Mouse (Mus musculus): ENCODE data around the gene Trpm8. TPM values are rescaled to one million over a fixed set of nuclear protein-coding genes. Genes with fewer than 3 reads are reported as not detected.

Trpm8 gene
- total RNA-seq, 2 experiments from 2014 or later, result not detected

GRCm38 (mm10) chr1:88408340-88408739 is 130.9 kb downstream of the Trpm8 start:
- no peak for DNase-seq
- intact Hi-C loops (cut with DNase I; ENCODE audit: low total_unique reads), result no loop called here

- intact Hi-C loops (cut with DNase I; ENCODE audit: low total_unique reads), result no loop called here
- no peak for DNase-seq
Observed at GRCm38 (mm10) chr1:88412013-88412412, 134.6 kb downstream of the Trpm8 start.

GRCm38 (mm10) chr1:88418943-88419342 is 141.5 kb downstream of the Trpm8 start:
- intact Hi-C loops (cut with DNase I; ENCODE audit: low total_unique reads), result no loop called here
- no peak for DNase-seq

GRCm38 (mm10) chr1:88422045-88422444 is 144.6 kb downstream of the Trpm8 start:
- DNase-seq, result no peak

GRCm38 (mm10) chr1:88422846-88423395 is 145.5 kb downstream of the Trpm8 start:
- intact Hi-C loops (cut with DNase I; ENCODE audit: low total_unique reads), result no loop called here
- DNase-seq, result no peak

More at GRCm38 (mm10) chr1:88422045-88422444, 144.6 kb downstream of the Trpm8 start:
- intact Hi-C loops (cut with DNase I; ENCODE audit: low total_unique reads), result no loop called here

GRCm38 (mm10) chr1:88424602-88425252 is 147.3 kb downstream of the Trpm8 start:
- intact Hi-C loops (cut with DNase I; ENCODE audit: low total_unique reads), result loop anchor here (5.0 kb wide), 1 partner anchor 283 kb away; no protein-coding TSS in a partner anchor
- DNase-seq, result peak; percentile 67

- intact Hi-C loops (cut with DNase I; ENCODE audit: low total_unique reads), result loop anchor here (5.0 kb wide), 1 partner anchor 279 kb away; no protein-coding TSS in a partner anchor
- DNase-seq, result no peak
Observed at GRCm38 (mm10) chr1:88427987-88428741, 150.7 kb downstream of the Trpm8 start.

- intact Hi-C loops (cut with DNase I; ENCODE audit: low total_unique reads), result loop anchor here (5.0 kb wide), 1 partner anchor 278 kb away; no protein-coding TSS in a partner anchor
- DNase-seq, result no peak
Observed at GRCm38 (mm10) chr1:88429413-88429812, 152.0 kb downstream of the Trpm8 start.

GRCm38 (mm10) chr1:88431262-88431661 is 153.8 kb downstream of the Trpm8 start:
- DNase-seq, result no peak
- intact Hi-C loops (cut with DNase I; ENCODE audit: low total_unique reads), result no loop called here

GRCm38 (mm10) chr1:88432601-88433000 is 155.1 kb downstream of the Trpm8 start:
- no peak for DNase-seq
- intact Hi-C loops (cut with DNase I; ENCODE audit: low total_unique reads), result no loop called here

- intact Hi-C loops (cut with DNase I; ENCODE audit: low total_unique reads), result no loop called here
- DNase-seq, result no peak
Observed at GRCm38 (mm10) chr1:88433096-88433883, 155.8 kb downstream of the Trpm8 start.

GRCm38 (mm10) chr1:88434057-88434456 is 156.6 kb downstream of the Trpm8 start:
- no peak for DNase-seq
- intact Hi-C loops (cut with DNase I; ENCODE audit: low total_unique reads), result no loop called here

- intact Hi-C loops (cut with DNase I; ENCODE audit: low total_unique reads), result no loop called here
- DNase-seq, result no peak
Observed at GRCm38 (mm10) chr1:88437206-88438126, 160.0 kb downstream of the Trpm8 start.

Other genes starting within 250 kb of the Trpm8 start
- not detected for gene Ugt1a10, start 222.3 kb upstream of the Trpm8 start, total RNA-seq (2021)
- not detected for gene Ugt1a9, start 206.9 kb upstream of the Trpm8 start, total RNA-seq (2021)
- not detected for gene Ugt1a8, start 189.8 kb upstream of the Trpm8 start, total RNA-seq (2021)
- gene Ugt1a7c, start 182.6 kb upstream of the Trpm8 start, total RNA-seq (2021), result under 1 TPM; 0.60 to 0.94 TPM
- under 1 TPM; 0.38 to 0.43 TPM for gene Ugt1a6b, start 174.4 kb upstream of the Trpm8 start, total RNA-seq (2021)
- 1 to 10 TPM; 2.1 to 2.4 TPM for gene Ugt1a6a, start 142.9 kb upstream of the Trpm8 start, total RNA-seq (2021)
- gene Ugt1a5, start 111.6 kb upstream of the Trpm8 start, total RNA-seq (2021), result under 1 TPM; 0.14 to 0.33 TPM
- gene Ugt1a2, start 77.1 kb upstream of the Trpm8 start, total RNA-seq (2021), result not detected
- under 1 TPM; 0.22 to 0.39 TPM for gene Dnajb3, start 71.9 kb upstream of the Trpm8 start, total RNA-seq (2021)
- gene Ugt1a1, start 65.7 kb upstream of the Trpm8 start, total RNA-seq (2021), result under 1 TPM in 1 of 2 experiments, not detected in 1; 0.12 TPM
- not detected for gene Mroh2a, start 50.7 kb upstream of the Trpm8 start, total RNA-seq (2021)
- 10 to 100 TPM; 16.8 to 17.1 TPM for gene Hjurp, start within 50 bp of the Trpm8 start, total RNA-seq (2021)
- not detected for gene Spp2, start 129.3 kb downstream of the Trpm8 start, total RNA-seq (2021)
- not detected for gene Glrp1, start 232.4 kb downstream of the Trpm8 start, total RNA-seq (2021)